Mouse (Mus musculus): Measurements from ENCODE around the gene Auts2. TPM values are rescaled to one million over a fixed set of nuclear protein-coding genes. Genes with fewer than 3 reads are reported as not detected.

Gene Auts2
- total RNA-seq, 2 experiments from 2014 or later: 103 to 156 TPM

- DNase-seq (ENCODE audit: extremely low spot score in 1 of 2, low spot score in 1 of 2): no peak
Observed at GRCm38 (mm10) chr5:131517677-131518076, 1025.5 kb downstream of the Auts2 start.

DNA sequence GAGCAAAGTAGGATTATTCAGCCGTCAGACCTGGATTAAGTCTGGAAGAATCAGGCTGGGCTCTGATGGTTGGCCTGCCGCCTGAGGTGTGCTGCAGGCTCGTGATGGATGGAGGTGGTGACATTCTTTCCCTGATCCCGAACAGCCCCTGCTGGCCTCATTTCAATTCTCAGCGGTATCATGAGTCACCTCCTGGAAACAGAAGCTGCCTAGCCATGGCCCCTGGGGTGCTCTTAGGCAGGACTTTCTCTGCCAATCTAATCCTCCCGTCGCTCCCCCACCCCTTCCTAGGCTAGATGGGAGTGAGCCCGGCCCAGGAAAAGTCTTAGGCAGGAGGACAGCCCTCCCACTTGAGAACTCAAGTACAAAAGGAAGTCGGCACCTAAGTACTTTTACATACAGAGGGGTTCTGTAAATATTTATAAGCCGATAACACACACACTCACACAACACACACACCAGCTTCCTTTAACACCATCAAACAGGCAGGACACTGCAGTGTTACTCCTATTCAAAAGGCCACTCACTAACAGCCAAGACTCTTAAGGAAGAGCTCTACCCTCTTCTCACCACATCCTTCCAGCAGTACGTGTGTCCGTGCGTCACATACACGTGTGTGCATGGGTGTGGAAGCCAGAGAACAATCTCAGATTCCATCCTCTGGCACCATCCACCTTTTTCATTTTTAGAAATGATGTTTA, 1027.3 kb downstream of the Auts2 start:
- DNase-seq (ENCODE audit: extremely low spot score in 1 of 2, low spot score in 1 of 2): no peak

GRCm38 (mm10) chr5:131513753-131514152, 1029.4 kb downstream of the Auts2 start:
- DNase-seq (ENCODE audit: extremely low spot score in 1 of 2, low spot score in 1 of 2): no peak

DNA sequence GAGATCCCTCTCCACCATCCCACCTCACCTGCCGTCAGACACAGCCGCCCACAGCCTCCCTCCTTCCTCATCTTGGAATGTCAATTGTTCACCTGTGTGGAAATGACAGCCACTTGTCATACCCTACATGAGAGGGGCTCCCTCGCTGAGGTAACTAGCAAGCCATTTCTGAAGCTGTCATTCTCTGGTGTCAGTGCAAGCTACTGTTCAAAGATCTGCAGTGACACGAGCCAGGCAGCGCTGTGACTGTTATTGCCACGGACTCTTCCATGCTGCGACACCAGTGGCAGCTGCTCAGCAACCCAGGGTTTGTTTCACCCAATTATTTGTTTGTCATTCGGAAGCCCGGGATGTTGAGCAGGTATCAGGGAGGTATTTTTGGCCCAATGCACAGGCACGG, 1030.5 kb downstream of the Auts2 start:
- no peak for DNase-seq (ENCODE audit: extremely low spot score in 1 of 2, low spot score in 1 of 2)

DNA sequence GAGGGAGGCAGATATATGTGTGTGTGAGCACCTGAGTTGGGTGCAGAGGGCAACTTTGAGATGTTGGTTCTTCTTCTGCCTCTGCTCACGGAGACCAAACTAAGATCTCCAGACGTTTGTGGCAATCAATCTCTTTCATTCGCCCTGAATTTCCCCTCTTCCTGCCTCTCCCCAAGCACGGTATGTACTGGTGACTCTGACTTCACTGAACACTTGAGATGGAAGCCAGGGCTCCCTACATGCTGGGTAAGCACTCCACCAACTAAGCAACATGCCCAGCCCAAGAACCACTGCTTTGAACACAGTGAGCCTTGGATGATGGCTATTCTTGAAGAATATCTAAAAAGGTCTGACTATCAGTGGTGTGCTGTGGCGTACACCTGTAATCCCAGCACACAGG, 1032.5 kb downstream of the Auts2 start:
- DNase-seq (ENCODE audit: extremely low spot score in 1 of 2, low spot score in 1 of 2): no peak

GRCm38 (mm10) chr5:131509315-131509714, 1033.8 kb downstream of the Auts2 start:
- DNase-seq (ENCODE audit: extremely low spot score in 1 of 2, low spot score in 1 of 2): no peak

GRCm38 (mm10) chr5:131498865-131499264, 1044.3 kb downstream of the Auts2 start:
- DNase-seq (ENCODE audit: extremely low spot score in 1 of 2, low spot score in 1 of 2): no peak

GRCm38 (mm10) chr5:131496517-131497216, 1046.5 kb downstream of the Auts2 start:
- DNase-seq (ENCODE audit: extremely low spot score in 1 of 2, low spot score in 1 of 2): no peak

DNA sequence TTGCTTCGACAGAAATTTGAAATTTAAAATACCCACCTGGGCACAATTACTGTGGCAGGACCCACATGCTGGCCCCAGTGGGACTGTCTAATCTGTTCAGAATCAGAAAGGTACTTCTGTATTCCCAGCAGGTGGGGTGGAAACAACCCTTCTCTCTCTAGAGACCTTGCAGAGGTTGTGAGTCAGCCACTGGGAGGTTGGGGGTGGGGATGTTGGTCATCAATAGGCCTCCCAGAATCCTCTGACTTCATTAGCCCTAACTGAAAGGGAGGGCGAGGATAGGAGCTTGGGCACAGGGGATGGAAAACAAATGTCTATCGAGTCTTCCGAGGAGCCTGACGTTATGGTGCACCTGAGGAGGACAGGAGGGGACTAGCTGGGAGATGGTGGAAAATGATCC, 1048.6 kb downstream of the Auts2 start:
- DNase-seq (ENCODE audit: extremely low spot score in 1 of 2, low spot score in 1 of 2): no peak

GRCm38 (mm10) chr5:131492535-131492934, 1050.6 kb downstream of the Auts2 start:
- DNase-seq (ENCODE audit: extremely low spot score in 1 of 2, low spot score in 1 of 2): no peak

GRCm38 (mm10) chr5:131491843-131492242, 1051.3 kb downstream of the Auts2 start:
- DNase-seq (ENCODE audit: extremely low spot score in 1 of 2, low spot score in 1 of 2): no peak

DNA sequence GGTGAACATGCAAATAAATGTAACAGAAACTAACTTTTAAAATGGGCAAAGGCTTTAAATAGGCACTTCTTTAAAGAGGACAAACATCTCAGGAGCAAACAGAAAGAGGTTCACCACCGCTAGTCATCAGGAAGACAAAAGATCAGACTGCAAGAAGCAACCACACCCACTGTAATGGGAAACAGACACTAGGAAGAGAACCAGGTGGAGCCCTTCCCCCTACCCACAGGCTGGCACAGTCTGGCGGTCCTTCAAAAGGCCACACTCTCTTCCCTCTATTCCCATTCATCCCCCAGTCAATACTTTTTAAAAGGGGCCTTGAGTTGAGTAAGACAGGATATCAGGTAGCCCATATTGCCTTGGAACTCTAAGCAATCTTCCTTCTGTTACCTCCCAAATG, 1052.3 kb downstream of the Auts2 start:
- no peak for DNase-seq (ENCODE audit: extremely low spot score in 1 of 2, low spot score in 1 of 2)

DNA sequence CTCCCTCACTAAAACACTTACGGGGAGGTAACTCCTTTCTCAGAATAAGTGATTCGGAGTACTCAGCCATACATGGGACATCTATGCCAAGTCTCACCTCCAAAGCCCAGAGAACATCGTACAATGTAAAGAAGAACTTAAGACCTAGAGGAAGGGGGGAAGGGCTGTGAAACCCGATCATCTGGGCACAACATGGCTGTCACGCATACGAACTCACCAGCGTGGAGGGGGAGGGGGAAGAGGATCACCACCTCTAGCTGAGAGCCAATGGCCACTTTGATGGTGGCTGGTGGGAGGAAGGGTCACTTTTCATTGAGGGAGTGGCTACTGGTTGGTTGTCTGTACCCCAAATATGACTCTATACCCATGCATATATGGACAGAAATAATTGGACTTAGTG, 1053.3 kb downstream of the Auts2 start:
- no peak for DNase-seq (ENCODE audit: extremely low spot score in 1 of 2, low spot score in 1 of 2)

- DNase-seq (ENCODE audit: extremely low spot score in 1 of 2, low spot score in 1 of 2): no peak
Observed at GRCm38 (mm10) chr5:131486527-131486926, 1056.6 kb downstream of the Auts2 start.

DNA sequence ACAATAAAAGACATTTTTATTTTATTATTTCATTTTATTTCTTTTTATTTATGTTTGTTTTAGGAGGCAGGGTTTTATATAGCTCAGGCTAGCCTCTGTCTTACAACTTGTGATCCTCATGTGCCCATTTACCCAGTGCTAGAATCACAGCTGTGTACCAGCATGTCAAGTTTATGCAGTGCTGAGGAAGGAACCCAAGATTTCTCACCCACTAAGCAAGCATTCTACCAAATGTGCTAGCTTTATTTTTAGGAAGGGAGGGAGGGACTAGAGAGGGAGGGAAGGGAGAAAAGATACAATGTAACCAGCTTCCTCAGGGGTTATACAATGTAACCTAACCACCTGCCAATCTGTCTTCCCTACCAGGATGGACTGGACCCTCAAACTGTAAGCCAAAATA, 1067.9 kb downstream of the Auts2 start:
- no peak for DNase-seq (ENCODE audit: extremely low spot score in 1 of 2, low spot score in 1 of 2)

- DNase-seq (ENCODE audit: extremely low spot score in 1 of 2, low spot score in 1 of 2): no peak
Observed at GRCm38 (mm10) chr5:131468609-131469008, 1074.5 kb downstream of the Auts2 start.

- no peak for DNase-seq (ENCODE audit: extremely low spot score in 1 of 2, low spot score in 1 of 2)
Observed at GRCm38 (mm10) chr5:131466131-131466530, 1077.0 kb downstream of the Auts2 start.

DNA sequence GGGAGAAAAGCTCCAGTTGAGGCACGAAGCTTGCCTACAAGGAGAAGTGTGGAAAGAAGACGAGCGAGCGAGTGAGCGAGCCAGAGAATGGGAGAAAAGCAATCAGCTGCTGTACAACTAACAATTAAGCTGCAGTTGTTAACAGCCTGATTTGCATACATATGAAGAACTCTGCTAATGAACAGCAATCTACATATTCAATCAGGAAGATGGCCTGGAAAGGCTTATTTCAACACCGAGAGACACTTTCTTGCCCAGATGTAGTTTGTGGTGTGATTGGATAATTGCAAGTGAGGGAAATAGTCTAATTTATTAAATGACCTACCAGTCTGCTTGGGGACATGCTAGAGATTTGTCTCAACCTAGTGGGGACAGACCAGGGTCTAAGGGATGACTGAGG, 1079.7 kb downstream of the Auts2 start:
- no peak for DNase-seq (ENCODE audit: extremely low spot score in 1 of 2, low spot score in 1 of 2)

DNA sequence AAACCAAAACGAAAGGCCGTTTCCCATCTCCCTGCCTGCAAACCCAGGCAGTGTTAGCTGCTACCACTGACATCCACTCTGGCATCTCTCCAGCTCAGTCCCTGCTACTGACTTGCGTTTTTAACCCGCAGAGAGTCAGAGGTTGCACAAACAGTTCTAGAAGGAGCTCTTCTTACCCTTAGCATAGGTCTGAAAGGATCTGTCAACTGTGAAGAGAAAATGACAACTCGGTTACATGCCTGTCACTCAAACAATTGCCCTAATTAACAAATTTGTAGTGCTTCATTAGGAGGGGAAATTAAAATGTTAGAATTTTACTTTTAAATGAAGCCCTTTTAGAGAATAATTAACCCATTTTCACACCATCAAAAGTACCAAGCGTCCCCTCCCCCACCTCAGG, 1083.2 kb downstream of the Auts2 start:
- no peak for DNase-seq (ENCODE audit: extremely low spot score in 1 of 2, low spot score in 1 of 2)

DNA sequence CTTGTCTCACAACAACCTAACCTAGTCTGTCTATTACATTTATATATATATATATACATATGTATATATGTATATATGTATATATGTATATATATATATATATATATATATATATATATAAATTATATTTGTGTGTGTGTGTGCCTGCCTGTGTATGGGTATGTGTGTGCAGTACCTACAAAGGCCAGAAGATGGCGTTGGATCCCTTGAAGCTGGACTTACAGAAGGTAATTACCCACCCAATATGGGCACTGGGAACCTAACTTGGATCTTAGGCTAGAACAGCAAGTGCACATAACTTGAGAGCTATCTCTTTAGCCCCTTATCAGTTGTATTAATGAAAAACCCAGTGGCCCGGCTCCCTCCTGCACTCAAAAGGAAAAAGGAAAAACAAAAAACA, 1083.6 kb downstream of the Auts2 start:
- no peak for DNase-seq (ENCODE audit: extremely low spot score in 1 of 2, low spot score in 1 of 2)

DNA sequence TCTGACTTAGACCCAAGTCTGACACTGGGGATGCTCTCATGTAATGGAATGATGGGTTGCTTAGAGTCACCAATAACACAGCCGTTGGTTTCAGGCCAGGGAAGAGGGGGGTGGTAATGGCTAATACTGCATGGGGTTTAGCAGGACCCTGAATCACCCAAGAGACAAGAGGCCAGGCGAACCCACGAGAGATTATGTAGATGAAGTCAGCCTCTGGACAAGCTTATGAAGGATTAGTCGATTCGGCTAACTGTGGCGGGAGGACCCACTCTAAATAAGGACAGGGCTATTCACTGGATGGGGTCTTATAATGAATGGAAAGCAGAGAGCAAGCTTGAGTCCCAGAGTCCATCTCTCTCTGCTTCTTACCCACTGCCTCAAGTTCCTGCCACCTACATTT, 1084.4 kb downstream of the Auts2 start:
- DNase-seq (ENCODE audit: extremely low spot score in 1 of 2, low spot score in 1 of 2): no peak

GRCm38 (mm10) chr5:131457999-131458398, 1085.1 kb downstream of the Auts2 start:
- peak; percentile 26 to 38 for DNase-seq (ENCODE audit: extremely low spot score in 1 of 2, low spot score in 1 of 2)
